Mouse (Mus musculus) lung, postnatal 0 days (tissue): ENCODE data around the gene Fam206a. TPM values are rescaled to one million over a fixed set of nuclear protein-coding genes. Genes with fewer than 3 reads are reported as not detected.

Experiments
- ATAC-seq: fragments of 200-750 bp; cut with Nextera tagmentation; 2 replicates; pipeline ENCODE4 v1.8.0; 2017; ENCODE audit warnings: moderate library complexity
- DNase-seq: peaks from one replicate; pipeline ENCODE4 v3.0.0-alpha.2; 2016; ENCODE audit warnings: low spot score
- H3K27ac ChIP-seq: fragments of 300-500 bp; sonication (generic); 2 replicates; pipeline ENCODE4 v1.5.1; 2014; ENCODE audit warnings: antibody characterized with exemption, mild to moderate bottlenecking, low read length, mixed read lengths
- H3K27me3 ChIP-seq: fragments of 300-500 bp; sonication (generic); replicated peaks from 2 replicates; pipeline ENCODE4 v1.6.1; 2014; ENCODE audit warnings: low read length, mixed read lengths; ENCODE audit not compliant: insufficient read depth
- H3K36me3 ChIP-seq: fragments of 300-500 bp; sonication (generic); 2 replicates; pipeline ENCODE4 v1.6.1; 2014; ENCODE audit warnings: low read length, mixed read lengths; ENCODE audit not compliant: insufficient read depth
- H3K4me1 ChIP-seq: fragments of 300-500 bp; sonication (generic); 2 replicates; pipeline ENCODE4 v1.6.1; 2014; ENCODE audit warnings: antibody characterized with exemption, low read depth, low read length, mixed read lengths; ENCODE audit not compliant: insufficient read depth
- H3K4me2 ChIP-seq: fragments of 300-500 bp; sonication (generic); replicated peaks from 2 replicates; pipeline ENCODE4 v1.6.1; 2014; ENCODE audit warnings: low read depth, mild to moderate bottlenecking, low read length, moderate library complexity, mixed read lengths
- H3K4me3 ChIP-seq: fragments of 300-500 bp; sonication (generic); 2 replicates; pipeline ENCODE4 v1.5.1; 2014; ENCODE audit warnings: low read depth, low read length
- H3K9ac ChIP-seq: fragments of 300-500 bp; sonication (generic); replicated peaks from 2 replicates; pipeline ENCODE4 v1.6.1; 2014; ENCODE audit warnings: low read depth, mild to moderate bottlenecking
- H3K9me3 ChIP-seq: fragments of 300-500 bp; sonication (generic); 2 replicates; pipeline ENCODE4 v1.6.1; 2016; ENCODE audit warnings: low read length, mixed read lengths
- CTCF ChIP-seq: IDR thresholded peaks from 2 replicates; pipeline ENCODE4 v1.5.1; 2016; ENCODE audit warnings: antibody characterized with exemption, mild to moderate bottlenecking
- EP300 ChIP-seq: IDR thresholded peaks from 2 replicates; pipeline ENCODE4 v1.6.1; 2016; ENCODE audit warnings: antibody characterized with exemption, mild to moderate bottlenecking, control low read depth
- WGBS: fragments of 180-500 bp; shearing (Covaris S2); extraction: QIAGEN DNeasy Blood & Tissue Kit; methylation state at CpG from one replicate; pipeline ENCODE4 v1.1.7; 2014; 5-methylcytosine and 5-hydroxymethylcytosine counted together
- polyA plus RNA-seq: library from polyadenylated mRNA; unstranded; fragments of >200 nt; fragmentation: Nextera tagmentation; extraction: Ambion mirVana; gene quantifications from 2 replicates; pipeline ENCODE4 v1.2.1, GENCODE M21; 2015

Gene Fam206a
- polyA plus RNA-seq, result 4.3 and 4.7 TPM in 2 replicates

GRCm38 (mm10) chr4:56801907-56802668 lies at the start of gene Fam206a, which contains the start of gene Elp1:
Gene Fam206a (plus strand): TSS chr4:56802345.
Gene Elp1 (minus strand): TSS chr4:56802331.
- H3K9me3 ChIP-seq, result no peaks in the 10 kb centered on the region
- TF ChIP-seq EP300, result no peak
- TF ChIP-seq CTCF, result no peak; the same call in 1 of the 2 replicates
- peak within 1 kb of the TSS; percentile 68 for H3K4me2 ChIP-seq
- ATAC-seq (peak; percentile 97), DNase-seq (peak; percentile 85)
- 1% methylated on average over 70 of the region's 72 CpGs for WGBS
- peak within 1 kb of the TSS; percentile 66 for H3K27ac ChIP-seq
- peak within 1 kb of the TSS; percentile 84 for H3K4me3 ChIP-seq
- H3K36me3 ChIP-seq, result peaks cover 15% of the 10 kb centered on the region; the same call in 1 of the 2 replicates
- peak within 1 kb of the TSS; percentile 85 for H3K9ac ChIP-seq
- H3K4me1 ChIP-seq, result peaks cover 4% of the 10 kb centered on the region; the same call in 1 of the 2 replicates
- H3K27me3 ChIP-seq, result no peaks in the 10 kb centered on the region

GRCm38 (mm10) chr4:56756021-56756420 lies 46.1 kb upstream of the Fam206a start:
- ATAC-seq, result peak; percentile 29
- DNase-seq, result peak; percentile 18
- WGBS, result 74% methylated on average over 5 of the region's 5 CpGs
- H3K36me3 ChIP-seq, result peaks cover 37% of the 10 kb centered on the region
- no peaks in the 10 kb centered on the region for H3K4me1 ChIP-seq
- no peaks in the 10 kb centered on the region for H3K27me3 ChIP-seq
- H3K4me3 ChIP-seq, result no peak overlapping the region
- H3K27ac ChIP-seq, result peak overlapping the region; percentile 66; the same call in 1 of the 2 replicates
- TF ChIP-seq CTCF (no peak), EP300 (no peak)
- no peak overlapping the region for H3K9ac ChIP-seq
- H3K4me2 ChIP-seq, result no peak overlapping the region
- H3K9me3 ChIP-seq, result no peaks in the 10 kb centered on the region

DNA sequence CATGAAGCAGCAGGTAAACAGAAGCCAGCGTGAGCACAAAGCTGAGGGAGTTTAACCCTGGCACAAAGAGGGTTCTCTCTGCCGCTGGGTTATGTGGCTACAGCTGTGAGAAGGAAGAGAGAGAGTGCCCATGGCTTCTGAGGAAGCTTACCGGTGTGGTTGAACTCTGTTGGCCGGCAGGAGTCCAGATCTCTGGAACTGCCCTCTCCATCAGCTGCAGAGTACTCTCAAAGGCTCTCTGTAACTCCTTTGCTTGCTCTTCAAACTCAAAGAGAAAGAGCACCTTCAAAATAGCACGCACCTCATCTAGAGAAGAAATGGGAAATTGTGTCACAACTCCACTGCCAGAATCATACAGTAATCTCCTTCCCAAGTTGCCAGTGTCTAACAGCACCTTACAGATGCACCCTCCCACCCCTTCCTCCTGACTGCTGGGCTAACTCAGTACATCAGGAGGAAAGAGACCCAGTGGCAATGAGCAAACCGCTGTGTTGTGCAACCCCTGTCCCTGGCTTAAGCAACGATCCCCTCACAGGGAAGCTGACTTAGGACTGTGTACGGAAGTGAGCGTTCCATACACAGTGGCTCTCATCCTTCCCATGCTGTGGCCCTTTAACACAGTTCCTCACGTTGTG lies 45.1 kb upstream of the Fam206a start:
- no peak for TF ChIP-seq CTCF
- peak; percentile 21 for TF ChIP-seq EP300
- ATAC-seq (peak; percentile 89), DNase-seq (peak; percentile 69)
- WGBS, result 71% methylated on average over 10 of the region's 10 CpGs
- H3K27me3 ChIP-seq, result no peaks in the 10 kb centered on the region
- H3K4me3 ChIP-seq, result no peak overlapping the region
- peak overlapping the region; percentile 66; the same call in 1 of the 2 replicates for H3K27ac ChIP-seq
- peaks cover 32% of the 10 kb centered on the region for H3K36me3 ChIP-seq
- no peak overlapping the region for H3K9ac ChIP-seq
- H3K4me1 ChIP-seq, result no peaks in the 10 kb centered on the region
- H3K9me3 ChIP-seq, result no peaks in the 10 kb centered on the region
- H3K4me2 ChIP-seq, result no peak overlapping the region

DNA sequence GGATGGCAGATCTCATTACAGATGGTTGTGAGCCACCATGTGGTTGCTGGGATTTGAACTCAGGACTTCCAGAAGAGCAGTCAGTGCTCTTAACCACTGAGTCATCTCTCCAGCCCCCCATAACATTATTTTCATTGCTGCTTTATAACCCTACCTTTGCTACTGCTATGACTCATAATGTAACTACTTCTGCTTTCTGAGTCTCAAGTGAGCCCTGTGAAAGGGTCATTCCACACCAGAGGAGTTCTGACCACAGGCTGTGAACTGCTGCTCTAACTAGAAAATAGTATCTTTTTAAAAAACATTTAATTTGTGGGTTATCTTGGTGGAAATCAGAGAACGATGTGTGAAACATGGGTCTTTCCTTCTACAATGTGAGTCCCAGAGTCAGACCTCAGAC lies 44.5 kb upstream of the Fam206a start:
- Histone ChIP-seq H3K4me1 (no peaks in the 10 kb centered on the region), H3K4me3 (no peak overlapping the region), H3K9ac (no peak overlapping the region), H3K9me3 (no peaks in the 10 kb centered on the region), H3K4me2 (no peak overlapping the region), H3K27me3 (no peaks in the 10 kb centered on the region), H3K36me3 (peaks cover 32% of the 10 kb centered on the region), H3K27ac (no peak overlapping the region)
- ATAC-seq, result peak; percentile 56; the same call in 1 of the 2 replicates
- 84% methylated on average over 1 of the region's 1 CpGs for WGBS
- TF ChIP-seq EP300, result no peak
- TF ChIP-seq CTCF, result no peak
- DNase-seq, result peak; percentile 48

DNA sequence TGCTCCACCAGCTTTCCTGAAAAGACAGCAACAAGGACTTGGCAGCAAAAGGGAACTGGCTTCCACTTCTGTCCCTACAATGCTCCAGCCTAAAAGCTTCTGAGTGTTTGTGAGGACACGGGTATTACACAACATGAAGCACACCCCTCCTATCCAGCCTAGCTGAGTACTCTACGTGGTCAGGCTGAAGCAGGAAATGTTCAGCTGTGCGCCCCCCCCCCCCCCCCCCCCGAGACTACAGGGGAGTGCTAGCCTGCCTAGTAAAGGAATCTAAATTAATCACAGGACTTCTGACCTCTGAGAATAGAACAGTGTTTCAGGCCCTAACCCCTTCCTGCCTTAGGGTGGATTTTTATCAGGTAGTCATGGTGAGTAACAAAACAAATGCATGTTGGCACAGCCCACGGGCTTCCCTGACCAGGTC lies 34.3 kb upstream of the Fam206a start:
- no peak for TF ChIP-seq CTCF
- TF ChIP-seq EP300, result no peak

GRCm38 (mm10) chr4:56768913-56769312 lies 33.2 kb upstream of the Fam206a start:
- ATAC-seq (peak; percentile 56), DNase-seq (no peak)
- Histone ChIP-seq H3K4me2 (no peak overlapping the region), H3K4me1 (no peaks in the 10 kb centered on the region), H3K27me3 (no peaks in the 10 kb centered on the region), H3K27ac (no peak overlapping the region), H3K4me3 (no peak overlapping the region), H3K9ac (no peak overlapping the region), H3K36me3 (peaks cover 48% of the 10 kb centered on the region; the same call in 1 of the 2 replicates), H3K9me3 (no peaks in the 10 kb centered on the region)
- WGBS, result 61% methylated on average over 7 of the region's 7 CpGs
- TF ChIP-seq EP300, result no peak
- TF ChIP-seq CTCF, result no peak

More for the DNA sequence above, 34.3 kb upstream of the Fam206a start:
- H3K9ac ChIP-seq, result no peak overlapping the region
- ATAC-seq, result peak; percentile 82
- no peak overlapping the region for H3K27ac ChIP-seq
- H3K4me1 ChIP-seq, result no peaks in the 10 kb centered on the region
- H3K4me2 ChIP-seq, result no peak overlapping the region
- peaks cover 38% of the 10 kb centered on the region; the same call in 1 of the 2 replicates for H3K36me3 ChIP-seq
- peak; percentile 79 for DNase-seq
- H3K27me3 ChIP-seq, result no peaks in the 10 kb centered on the region
- no peak overlapping the region for H3K4me3 ChIP-seq
- no peaks in the 10 kb centered on the region for H3K9me3 ChIP-seq
- WGBS, result 62% methylated on average over 5 of the region's 5 CpGs
